Mouse (Mus musculus) neural tube, embryonic 11.5 days (tissue): Measurements from ENCODE around the gene Ppm1h. TPM values are rescaled to one million over a fixed set of nuclear protein-coding genes. Genes with fewer than 3 reads are reported as not detected.

ENCODE experiments used
- ATAC-seq: fragments of 200-750 bp; cut with Nextera tagmentation; 2 replicates; pipeline ENCODE4 v1.8.0; 2017; ENCODE audit warnings: moderate number of reproducible peaks, mild to moderate bottlenecking, moderate TSS enrichment, moderate library complexity; ENCODE audit not compliant: insufficient read depth, low FRiP score, low TSS enrichment
- DNase-seq: peaks from one replicate; pipeline ENCODE4 v3.0.0-alpha.2; 2015; ENCODE audit warnings: low spot score
- H3K27ac ChIP-seq: fragments of 300-500 bp; sonication (generic); 2 replicates; pipeline ENCODE4 v1.5.1; 2014; ENCODE audit warnings: low read depth, mild to moderate bottlenecking, low read length
- H3K27me3 ChIP-seq: fragments of 300-500 bp; sonication (generic); 2 replicates; pipeline ENCODE4 v1.6.1; 2014; ENCODE audit warnings: mild to moderate bottlenecking, low read length, mixed read lengths; ENCODE audit not compliant: control insufficient read depth, insufficient read depth
- H3K36me3 ChIP-seq: fragments of 300-500 bp; sonication (generic); 2 replicates; pipeline ENCODE4 v1.6.1; 2014; ENCODE audit warnings: mild to moderate bottlenecking, low read length, moderate library complexity, mixed read lengths; ENCODE audit not compliant: control insufficient read depth, insufficient read depth
- H3K4me1 ChIP-seq: fragments of 300-500 bp; sonication (generic); 2 replicates; pipeline ENCODE4 v1.6.1; 2014; ENCODE audit warnings: low read length, mixed read lengths; ENCODE audit not compliant: control insufficient read depth, insufficient read depth
- H3K4me2 ChIP-seq: fragments of 300-500 bp; sonication (generic); 2 replicates; pipeline ENCODE4 v1.6.1; 2014; ENCODE audit warnings: low read depth, mild to moderate bottlenecking, moderate library complexity
- H3K4me3 ChIP-seq: fragments of 300-500 bp; sonication (generic); 2 replicates; pipeline ENCODE4 v1.5.1; 2014; ENCODE audit warnings: low read depth, low read length
- H3K9ac ChIP-seq: fragments of 300-500 bp; sonication (generic); 2 replicates; pipeline ENCODE4 v1.6.1; 2014; ENCODE audit warnings: mild to moderate bottlenecking, low read length
- H3K9me3 ChIP-seq: fragments of 300-500 bp; sonication (generic); 2 replicates; pipeline ENCODE4 v1.6.1; 2016; ENCODE audit warnings: low read length; ENCODE audit not compliant: control insufficient read depth
- WGBS: fragments of 180-500 bp; shearing (Covaris S2); extraction: QIAGEN DNeasy Blood & Tissue Kit; methylation state at CpG from one replicate; pipeline ENCODE4 v1.1.7; 2014; 5-methylcytosine and 5-hydroxymethylcytosine counted together
- polyA plus RNA-seq: library from polyadenylated mRNA; unstranded; fragments of >200 nt; fragmentation: Nextera tagmentation; extraction: Ambion mirVana; gene quantifications from 2 replicates; pipeline ENCODE4 v1.2.1, GENCODE M21; 2014

The Ppm1h gene
- polyA plus RNA-seq, 1 experiment from 2014 or later = 15.1 TPM

DNA sequence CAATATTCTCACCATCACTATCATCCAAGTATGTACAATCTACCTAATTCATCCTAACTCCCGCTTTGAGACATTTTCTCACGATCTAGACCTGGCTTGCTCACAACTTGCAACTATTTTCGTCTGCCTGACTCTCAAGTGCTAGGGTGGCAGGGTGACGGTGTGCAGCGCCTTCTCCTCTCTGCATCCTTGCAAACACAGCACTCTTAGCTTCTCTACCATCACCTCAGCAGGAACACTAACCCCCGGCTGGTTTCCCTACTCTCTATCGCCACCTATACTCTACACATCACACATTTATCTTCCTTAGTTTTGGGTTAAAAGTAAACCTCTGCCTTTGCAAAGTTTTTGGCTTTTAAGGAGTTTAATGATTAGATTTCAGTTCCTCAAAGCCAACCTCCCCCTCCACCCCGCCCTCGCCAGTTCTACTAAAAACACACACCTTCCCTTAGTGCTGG is 309.1 kb downstream of the Ppm1h start:
- H3K9me3 ChIP-seq = no peaks in the 10 kb centered on the region
- H3K9ac ChIP-seq = no peak overlapping the region
- no peak overlapping the region for H3K4me3 ChIP-seq
- no peak overlapping the region for H3K27ac ChIP-seq
- ATAC-seq (no peak), DNase-seq (peak; percentile 41)
- peaks cover 3% of the 10 kb centered on the region; the same call in 1 of the 2 replicates for H3K4me1 ChIP-seq
- no peaks in the 10 kb centered on the region for H3K27me3 ChIP-seq
- peaks cover 2% of the 10 kb centered on the region; the same call in 1 of the 2 replicates for H3K36me3 ChIP-seq
- no peak overlapping the region for H3K4me2 ChIP-seq
- 33% methylated on average over 9 of the region's 9 CpGs for WGBS

DNA sequence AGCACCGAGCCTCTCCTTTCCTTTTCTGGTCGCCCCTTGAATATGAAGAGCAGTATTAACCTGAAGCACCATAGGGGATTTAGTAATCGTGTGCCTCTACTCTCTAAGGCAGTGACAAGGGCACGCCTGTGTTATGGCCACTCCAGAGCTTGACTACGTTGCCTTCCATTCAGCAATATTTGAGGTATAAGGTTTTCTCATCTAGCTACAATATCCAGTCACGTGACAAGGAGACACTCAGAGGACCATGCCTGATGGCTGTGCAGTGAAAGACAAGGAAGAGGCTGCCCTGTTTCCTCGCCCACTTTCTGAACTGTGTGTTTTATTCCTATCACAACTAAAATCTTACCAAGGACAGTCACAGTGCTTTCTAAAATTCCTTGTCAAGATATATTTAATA is 309.8 kb downstream of the Ppm1h start:
- Histone ChIP-seq H3K27me3 (no peaks in the 10 kb centered on the region), H3K36me3 (peaks cover 2% of the 10 kb centered on the region; the same call in 1 of the 2 replicates), H3K4me3 (no peak overlapping the region), H3K9me3 (no peaks in the 10 kb centered on the region), H3K4me2 (no peak overlapping the region), H3K27ac (no peak overlapping the region), H3K4me1 (peaks cover 3% of the 10 kb centered on the region; the same call in 1 of the 2 replicates), H3K9ac (no peak overlapping the region)
- ATAC-seq (no peak), DNase-seq (no peak)
- 83% methylated on average over 7 of the region's 7 CpGs for WGBS

DNA sequence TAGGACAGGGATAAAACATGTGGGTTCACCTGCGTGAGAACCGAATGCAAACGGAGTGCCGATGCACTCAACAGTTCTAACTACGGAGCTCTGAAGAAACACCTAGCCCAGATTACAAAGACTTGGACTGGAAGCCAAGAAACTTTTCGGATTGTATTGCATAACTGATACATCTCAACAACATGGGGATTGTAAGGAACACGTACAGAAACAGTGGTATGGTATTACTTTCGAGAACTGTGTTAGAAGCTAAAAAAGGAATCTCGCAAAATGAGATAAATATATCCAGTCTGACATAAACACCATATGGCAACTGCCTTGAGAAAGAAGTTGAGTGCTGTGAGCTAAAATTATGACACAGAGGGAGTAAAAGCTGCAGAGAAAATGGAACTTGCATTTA is 311.4 kb downstream of the Ppm1h start:
- H3K9me3 ChIP-seq = no peaks in the 10 kb centered on the region
- ATAC-seq (no peak), DNase-seq (no peak)
- no peak overlapping the region for H3K4me2 ChIP-seq
- no peak overlapping the region for H3K9ac ChIP-seq
- peaks cover 3% of the 10 kb centered on the region; the same call in 1 of the 2 replicates for H3K4me1 ChIP-seq
- WGBS = 94% methylated on average over 9 of the region's 9 CpGs
- no peaks in the 10 kb centered on the region for H3K27me3 ChIP-seq
- no peak overlapping the region for H3K27ac ChIP-seq
- no peak overlapping the region for H3K4me3 ChIP-seq
- H3K36me3 ChIP-seq = peaks cover 2% of the 10 kb centered on the region; the same call in 1 of the 2 replicates

DNA sequence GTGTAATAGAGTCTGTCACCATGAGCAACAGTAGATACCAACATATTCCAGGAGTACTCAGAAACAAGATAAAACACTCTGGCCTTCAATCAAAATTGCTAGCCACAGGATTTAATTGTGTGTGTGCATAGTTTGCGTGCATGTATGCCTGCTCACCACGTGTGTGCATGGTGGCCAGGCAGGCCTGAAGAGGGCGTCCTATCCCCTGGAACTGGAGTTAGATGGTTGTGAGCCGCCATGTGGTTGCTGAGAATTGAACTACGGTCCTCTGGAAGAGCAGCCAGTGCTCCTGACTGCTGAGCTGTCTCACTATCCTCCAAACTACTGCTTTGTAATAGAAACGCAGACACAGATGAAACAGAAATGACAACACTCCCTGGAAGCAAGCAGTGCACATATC is 312.0 kb downstream of the Ppm1h start:
- no peak overlapping the region for H3K4me3 ChIP-seq
- WGBS = 92% methylated on average over 6 of the region's 6 CpGs
- no peak for ATAC-seq
- no peaks in the 10 kb centered on the region for H3K9me3 ChIP-seq
- H3K4me1 ChIP-seq = peaks cover 3% of the 10 kb centered on the region; the same call in 1 of the 2 replicates
- no peak overlapping the region for H3K27ac ChIP-seq
- H3K4me2 ChIP-seq = no peak overlapping the region
- no peak overlapping the region for H3K9ac ChIP-seq
- no peaks in the 10 kb centered on the region for H3K27me3 ChIP-seq
- DNase-seq = no peak
- peaks cover 4% of the 10 kb centered on the region; the same call in 1 of the 2 replicates for H3K36me3 ChIP-seq

DNA sequence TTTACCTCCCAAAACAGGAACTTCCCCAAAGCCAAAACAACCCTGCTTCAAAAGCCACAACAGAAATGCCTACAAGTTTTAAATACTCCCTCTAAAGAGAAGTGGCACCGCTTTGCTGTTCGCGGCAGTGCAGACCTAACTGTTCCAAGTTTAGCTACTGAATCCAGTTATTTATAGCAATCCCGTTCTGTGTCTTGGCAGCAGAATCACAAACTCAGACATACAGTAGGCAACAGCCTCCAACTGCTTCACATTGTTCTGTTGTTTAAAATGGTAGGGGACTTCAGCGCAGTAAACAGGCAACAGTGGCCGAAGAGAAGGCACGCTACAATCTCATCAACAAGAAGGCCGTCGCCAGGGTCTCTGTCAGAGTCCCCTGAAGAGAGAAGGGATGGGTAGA is 312.5 kb downstream of the Ppm1h start:
- no peak overlapping the region for H3K4me3 ChIP-seq
- no peak overlapping the region for H3K9ac ChIP-seq
- no peaks in the 10 kb centered on the region for H3K9me3 ChIP-seq
- no peak overlapping the region for H3K27ac ChIP-seq
- DNase-seq (no peak), ATAC-seq (no peak)
- H3K36me3 ChIP-seq = peaks cover 6% of the 10 kb centered on the region
- no peak overlapping the region for H3K4me2 ChIP-seq
- WGBS = 95% methylated on average over 9 of the region's 9 CpGs
- H3K4me1 ChIP-seq = peaks cover 3% of the 10 kb centered on the region; the same call in 1 of the 2 replicates
- no peaks in the 10 kb centered on the region for H3K27me3 ChIP-seq

DNA sequence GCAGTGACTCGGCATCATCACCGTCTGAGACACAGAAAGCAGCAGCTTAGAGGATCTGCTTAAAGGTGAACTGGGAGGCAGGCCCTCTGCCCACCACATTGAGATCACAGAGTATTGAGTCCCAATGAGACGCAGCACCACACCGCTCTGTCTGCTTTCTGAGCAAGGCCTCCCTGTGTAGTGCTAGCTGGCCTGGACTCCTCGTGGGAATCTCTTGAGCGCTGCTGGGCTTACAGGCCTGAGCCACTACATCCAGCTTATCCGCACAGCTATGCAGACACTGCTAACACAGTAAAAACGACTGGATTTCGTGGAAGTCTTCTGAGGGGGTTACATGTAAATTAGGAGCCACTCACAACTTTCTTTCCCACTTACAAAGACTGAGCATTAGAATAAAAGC is 313.1 kb downstream of the Ppm1h start:
- WGBS = 91% methylated on average over 9 of the region's 9 CpGs
- H3K4me3 ChIP-seq = no peak overlapping the region
- no peak overlapping the region for H3K9ac ChIP-seq
- peaks cover 8% of the 10 kb centered on the region for H3K36me3 ChIP-seq
- peaks cover 3% of the 10 kb centered on the region; the same call in 1 of the 2 replicates for H3K4me1 ChIP-seq
- no peak for ATAC-seq
- H3K4me2 ChIP-seq = no peak overlapping the region
- H3K27ac ChIP-seq = no peak overlapping the region
- H3K27me3 ChIP-seq = no peaks in the 10 kb centered on the region
- H3K9me3 ChIP-seq = no peaks in the 10 kb centered on the region
- DNase-seq = no peak

DNA sequence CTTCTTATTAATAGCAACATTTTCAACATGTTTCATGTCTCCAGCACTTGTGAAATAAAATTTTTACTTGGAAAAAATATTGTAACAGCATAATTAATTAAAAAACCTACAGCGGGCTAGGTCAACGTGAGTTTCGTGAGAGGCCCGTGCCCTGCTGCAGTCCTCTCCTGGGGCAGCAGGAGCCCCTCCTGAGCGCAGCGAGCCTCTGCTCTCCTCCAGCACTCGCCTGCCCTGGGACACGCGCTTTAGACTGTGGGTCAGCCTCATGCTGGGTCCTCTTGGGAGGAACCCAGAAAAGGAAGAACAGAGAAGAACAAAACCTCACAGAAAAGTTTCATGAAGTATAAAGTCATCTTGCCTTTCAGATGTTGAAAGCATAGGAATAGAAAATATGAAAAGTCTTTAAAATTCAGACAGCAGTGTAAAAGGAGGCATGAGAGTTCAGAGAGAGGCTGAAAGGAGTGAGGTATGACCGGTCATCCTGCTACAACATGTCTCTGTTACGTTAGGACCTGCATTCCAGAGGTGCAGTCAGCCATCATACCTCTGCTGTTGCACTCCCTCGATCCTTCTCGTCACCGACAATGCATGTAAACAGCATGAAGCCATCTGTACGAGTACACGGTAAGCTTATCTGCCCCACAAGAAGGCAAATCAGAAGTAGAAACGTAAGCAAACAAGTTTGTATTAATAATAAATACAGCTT is 316.0 kb downstream of the Ppm1h start:
- DNase-seq (no peak), ATAC-seq (no peak)
- Histone ChIP-seq H3K4me1 (no peaks in the 10 kb centered on the region), H3K36me3 (peaks cover 12% of the 10 kb centered on the region), H3K27ac (no peak overlapping the region), H3K4me2 (no peak overlapping the region), H3K27me3 (no peaks in the 10 kb centered on the region), H3K9ac (no peak overlapping the region), H3K4me3 (no peak overlapping the region), H3K9me3 (no peaks in the 10 kb centered on the region)
- WGBS = 73% methylated on average over 17 of the region's 17 CpGs
